Mouse (Mus musculus) kidney, postnatal 36 days (tissue): Measurements from ENCODE around the gene Kcnk12.

Experiments
- DNase-seq, 2 experiments: peaks; one replicate each; pipeline ENCODE4 v3.0.0; 2021 to 2022; ENCODE audit warnings: mixed read lengths in 2 of 2

Gene Kcnk12

GRCm38 (mm10) chr17:87797688-87798291 lies at the start of gene Kcnk12:
Gene Kcnk12, minus strand, starts transcription at chr17:87797994.
- peak; percentile 4 to 53 for DNase-seq

GRCm38 (mm10) chr17:87842156-87842555 lies 44.4 kb upstream of the Kcnk12 start:
- DNase-seq = no peak

- no peak for DNase-seq
Measured at GRCm38 (mm10) chr17:87840079-87840478, 42.3 kb upstream of the Kcnk12 start.

- DNase-seq = no peak
Measured at GRCm38 (mm10) chr17:87834850-87835249, 37.1 kb upstream of the Kcnk12 start.

- DNase-seq = no peak
Measured at GRCm38 (mm10) chr17:87826909-87827308, 29.1 kb upstream of the Kcnk12 start.

- peak in 1 of 2 experiments; percentile 15 for DNase-seq
Measured at GRCm38 (mm10) chr17:87826036-87826560, 28.3 kb upstream of the Kcnk12 start.

- DNase-seq = no peak
Measured at GRCm38 (mm10) chr17:87825454-87826008, 27.7 kb upstream of the Kcnk12 start.

- no peak for DNase-seq
Measured at GRCm38 (mm10) chr17:87823031-87823430, 25.2 kb upstream of the Kcnk12 start.

GRCm38 (mm10) chr17:87809556-87809955 lies 11.8 kb upstream of the Kcnk12 start:
- no peak for DNase-seq

GRCm38 (mm10) chr17:87799948-87800340 lies 2.1 kb upstream of the Kcnk12 start:
- DNase-seq = no peak

GRCm38 (mm10) chr17:87799212-87799947 lies 1.6 kb upstream of the Kcnk12 start:
- DNase-seq = no peak

- DNase-seq = peak; percentile 41 to 81
Measured at GRCm38 (mm10) chr17:87798423-87798941, 688 bp upstream of the Kcnk12 start.

- DNase-seq = no peak
Measured at GRCm38 (mm10) chr17:87796881-87797416, 845 bp downstream of the Kcnk12 start.

GRCm38 (mm10) chr17:87795927-87796714 lies 1.7 kb downstream of the Kcnk12 start:
- DNase-seq = no peak

GRCm38 (mm10) chr17:87794801-87795200 lies 3.0 kb downstream of the Kcnk12 start:
- no peak for DNase-seq

- no peak for DNase-seq
Measured at GRCm38 (mm10) chr17:87793331-87793730, 4.5 kb downstream of the Kcnk12 start.

GRCm38 (mm10) chr17:87792623-87793315 lies 5.0 kb downstream of the Kcnk12 start:
- no peak for DNase-seq

- no peak for DNase-seq
Measured at GRCm38 (mm10) chr17:87791517-87792098, 6.2 kb downstream of the Kcnk12 start.

- no peak for DNase-seq
Measured at GRCm38 (mm10) chr17:87790661-87791060, 7.1 kb downstream of the Kcnk12 start.

GRCm38 (mm10) chr17:87788216-87788615 lies 9.6 kb downstream of the Kcnk12 start:
- DNase-seq = no peak

- DNase-seq = no peak
Measured at GRCm38 (mm10) chr17:87787711-87788110, 10.1 kb downstream of the Kcnk12 start.
